Mouse (Mus musculus): Measurements from ENCODE around the gene Gng12.
"Not testable (repeated sequence)": the region's sequence is repeated elsewhere in the genome, so short reads cannot be mapped to it uniquely, and the experiment has no call there.

The Gng12 gene

DNA sequence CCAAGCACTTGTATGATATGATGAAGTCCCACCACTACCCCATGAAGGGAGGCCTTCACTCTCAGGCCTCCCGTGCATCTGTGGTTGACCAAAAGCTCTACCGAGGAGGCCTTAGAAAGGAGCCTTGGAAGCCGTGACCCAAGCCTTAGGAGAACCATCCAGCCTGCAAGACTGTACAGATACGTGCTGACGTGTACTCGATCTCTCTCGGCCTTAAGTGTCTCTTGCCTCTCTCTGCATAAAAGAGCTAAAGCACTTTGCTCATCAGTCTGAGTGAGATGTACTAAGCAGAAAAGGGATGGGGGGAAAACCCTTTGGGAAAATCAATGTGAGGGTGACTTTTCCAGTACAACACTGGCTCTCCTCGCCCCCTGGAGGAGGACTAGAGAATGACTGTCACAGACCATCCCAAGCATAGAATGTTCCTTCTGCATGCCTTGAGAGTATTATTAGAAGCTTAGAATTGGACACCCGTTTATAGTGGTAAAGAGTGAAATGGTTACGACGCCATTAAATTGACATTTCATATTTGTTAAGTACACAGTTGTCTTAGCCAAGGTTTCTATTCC lies 59.0 kb downstream of the Gng12 start:
- DNase-seq (ENCODE audit: low spot score in 2 of 2), result peak in 1 of 2 experiments; percentile 34

- no peak for DNase-seq (ENCODE audit: low spot score in 2 of 2)
Observed at GRCm38 (mm10) chr6:66958466-66959235, 62.5 kb downstream of the Gng12 start.

DNA sequence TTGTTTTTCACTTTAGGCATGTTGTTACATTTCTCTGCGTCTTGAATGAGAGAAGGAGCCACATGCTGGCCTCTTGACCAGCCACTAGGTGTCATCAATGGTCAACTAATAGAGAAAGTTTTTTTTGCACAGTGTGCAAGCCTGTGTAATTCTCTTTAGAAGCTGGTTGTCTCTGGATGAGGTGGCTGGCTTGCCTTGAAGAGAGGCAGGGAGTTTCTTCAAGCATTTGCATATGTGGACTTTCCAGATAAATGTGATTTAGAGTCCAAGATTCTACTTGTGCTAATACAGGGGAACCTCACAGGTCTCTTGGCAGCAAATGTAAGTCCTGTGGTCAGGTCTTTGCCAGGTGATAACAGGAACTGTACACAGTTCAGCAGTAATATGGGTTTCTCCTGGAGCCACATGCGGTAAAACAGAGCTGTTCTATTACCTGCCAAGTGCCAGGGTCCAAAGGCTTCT lies 66.4 kb downstream of the Gng12 start:
- peak; percentile 46 to 52 for DNase-seq (ENCODE audit: low spot score in 2 of 2)

- DNase-seq (ENCODE audit: low spot score in 2 of 2), result no peak
Observed at GRCm38 (mm10) chr6:66963068-66963467, 66.9 kb downstream of the Gng12 start.

DNA sequence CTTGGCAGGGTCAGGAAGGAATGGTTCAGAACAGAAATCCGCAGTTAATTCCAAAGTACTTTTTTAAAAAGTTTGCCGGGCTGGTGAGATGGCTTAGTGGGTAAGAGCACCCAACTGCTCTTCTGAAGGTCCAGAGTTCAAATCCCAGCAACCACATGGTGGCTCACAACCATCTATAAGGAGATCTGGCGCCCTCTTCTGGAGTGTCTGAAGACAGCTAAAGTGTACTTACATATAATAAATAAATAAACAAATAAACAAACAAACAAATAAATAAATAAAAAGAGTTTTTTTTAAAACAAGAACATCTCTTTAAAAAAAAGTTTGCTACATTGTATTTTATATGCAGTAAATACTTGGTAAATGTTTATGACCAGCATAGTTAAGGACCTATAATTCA lies 67.5 kb downstream of the Gng12 start:
- DNase-seq (ENCODE audit: low spot score in 2 of 2), result not testable (repeated sequence)

- peak in 1 of 2 experiments; percentile 28 for DNase-seq (ENCODE audit: low spot score in 2 of 2)
Observed at GRCm38 (mm10) chr6:66964222-66964621, 68.0 kb downstream of the Gng12 start.

- no peak for DNase-seq (ENCODE audit: low spot score in 2 of 2)
Observed at GRCm38 (mm10) chr6:66965203-66965602, 69.0 kb downstream of the Gng12 start.

- no peak for DNase-seq (ENCODE audit: low spot score in 2 of 2)
Observed at GRCm38 (mm10) chr6:66967788-66968187, 71.6 kb downstream of the Gng12 start.

DNA sequence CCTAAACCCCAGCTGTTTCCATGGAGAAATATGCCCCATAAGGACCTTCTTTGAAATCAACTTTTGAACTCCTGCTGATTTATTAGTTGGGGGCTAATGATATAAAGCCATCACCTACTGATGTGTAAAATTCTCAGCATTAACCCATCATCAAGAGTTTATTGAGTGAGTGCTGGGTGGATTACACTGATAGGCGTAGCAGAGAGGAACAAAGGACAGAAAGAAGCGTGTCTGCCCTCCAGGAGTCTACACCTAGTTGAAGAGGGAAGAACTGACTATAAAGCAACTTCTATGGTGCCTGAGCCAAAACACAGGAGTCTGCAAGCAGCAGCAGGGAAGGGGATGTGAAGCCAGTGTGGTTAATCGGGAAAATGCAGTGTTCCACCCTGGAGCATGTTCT lies 73.2 kb downstream of the Gng12 start:
- no peak for DNase-seq (ENCODE audit: low spot score in 2 of 2)

DNA sequence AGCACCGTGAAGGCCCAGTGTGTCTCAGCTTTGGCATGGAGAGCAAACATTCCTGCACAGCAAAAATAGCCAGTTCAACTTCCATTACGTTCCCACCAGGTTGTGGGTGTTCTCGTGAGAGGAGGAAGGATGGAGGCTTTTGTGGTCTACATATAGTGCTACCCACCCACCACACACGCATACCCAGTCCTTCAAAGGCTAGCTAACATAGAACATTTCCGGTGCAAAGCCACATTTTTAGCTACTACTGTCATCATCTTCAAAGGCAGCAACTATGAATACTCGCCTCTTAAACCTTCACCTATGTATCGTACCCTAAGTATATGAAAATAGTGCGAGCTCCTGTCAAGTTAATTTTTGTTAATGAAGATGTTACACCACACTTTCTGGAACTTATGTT lies 76.1 kb downstream of the Gng12 start:
- no peak for DNase-seq (ENCODE audit: low spot score in 2 of 2)

- no peak for DNase-seq (ENCODE audit: low spot score in 2 of 2)
Observed at GRCm38 (mm10) chr6:66973180-66973579, 77.0 kb downstream of the Gng12 start.

- no peak for DNase-seq (ENCODE audit: low spot score in 2 of 2)
Observed at GRCm38 (mm10) chr6:66975522-66975921, 79.3 kb downstream of the Gng12 start.

- DNase-seq (ENCODE audit: low spot score in 2 of 2), result no peak
Observed at GRCm38 (mm10) chr6:66979197-66979596, 83.0 kb downstream of the Gng12 start.

DNA sequence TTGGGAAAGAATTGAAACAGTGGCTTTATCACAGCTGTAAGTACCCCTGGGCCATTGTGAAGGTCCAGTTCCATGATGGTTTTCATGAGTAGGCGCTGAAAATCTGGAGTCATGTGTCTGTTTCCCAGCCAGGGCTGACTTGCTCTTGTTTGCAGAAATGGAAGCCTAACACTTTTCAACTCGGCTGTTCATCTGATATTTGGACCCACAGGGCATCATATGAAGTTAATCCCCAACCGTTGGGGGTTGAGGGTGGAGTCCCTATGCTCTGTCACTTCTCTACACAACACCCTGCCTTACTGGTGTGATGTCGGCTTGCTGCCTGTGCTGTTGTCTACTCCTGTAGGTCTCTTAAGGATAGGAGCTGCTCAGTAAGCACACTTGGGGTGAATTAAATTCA lies 83.8 kb downstream of the Gng12 start:
- no peak for DNase-seq (ENCODE audit: low spot score in 2 of 2)

DNA sequence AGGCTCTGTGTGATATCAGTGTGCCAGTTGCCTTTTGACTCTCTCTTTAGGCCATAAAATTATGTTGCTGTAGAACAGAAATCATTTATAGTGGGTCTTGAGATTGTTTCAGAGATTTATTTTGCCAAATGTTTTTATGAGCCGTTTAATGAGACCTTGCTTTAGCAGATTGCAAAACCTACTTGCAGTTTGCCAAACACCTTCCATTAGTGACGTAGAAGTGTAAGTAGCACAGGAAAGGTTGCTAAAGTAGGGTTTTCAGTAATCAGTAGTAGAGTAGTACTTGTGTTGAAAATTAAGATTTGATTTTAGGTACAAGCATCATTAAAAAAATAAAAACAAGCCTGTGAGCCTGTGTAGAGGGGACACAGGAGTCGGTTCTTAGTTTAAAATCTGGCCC lies 85.2 kb downstream of the Gng12 start:
- no peak for DNase-seq (ENCODE audit: low spot score in 2 of 2)

DNA sequence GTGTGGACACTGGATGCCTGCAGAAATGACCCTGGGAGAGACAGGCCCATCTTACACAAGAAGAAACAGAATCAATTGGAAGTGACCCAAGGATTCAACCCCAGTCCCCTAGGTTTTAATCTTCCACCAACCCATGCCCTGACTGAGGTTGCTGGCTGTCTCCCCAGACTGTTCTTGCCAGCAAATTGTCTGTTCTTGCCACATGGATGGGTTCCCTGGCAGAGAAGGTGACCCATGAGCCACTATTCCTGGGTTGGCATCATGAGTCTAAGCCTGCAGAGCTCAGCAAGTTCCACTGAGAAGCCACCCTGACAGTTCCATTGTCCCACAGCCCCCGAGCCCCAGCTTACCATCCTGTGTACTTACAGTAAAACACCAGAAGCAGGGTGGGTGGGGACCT lies 85.7 kb downstream of the Gng12 start:
- DNase-seq (ENCODE audit: low spot score in 2 of 2), result no peak

DNA sequence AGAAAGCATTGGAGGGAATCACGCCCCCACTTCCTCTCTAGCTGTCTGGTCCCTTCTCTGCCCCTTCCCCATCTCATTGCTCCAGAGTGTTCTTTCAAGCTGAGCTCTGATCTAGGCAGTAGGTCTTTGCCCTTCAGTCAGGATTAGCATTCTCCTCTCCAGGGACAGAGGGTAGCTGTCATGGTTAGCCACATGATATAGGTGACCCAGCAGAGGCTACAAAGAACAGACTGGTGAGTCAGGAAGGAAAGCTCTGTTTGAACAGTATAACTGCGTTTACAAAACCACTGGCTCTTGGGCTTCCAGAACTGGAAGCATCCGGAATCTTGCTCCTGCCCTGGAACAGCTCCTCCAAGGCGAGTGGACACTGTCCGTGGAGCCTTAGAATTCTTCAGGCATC lies 87.9 kb downstream of the Gng12 start:
- no peak for DNase-seq (ENCODE audit: low spot score in 2 of 2)

GRCm38 (mm10) chr6:66984672-66985071 lies 88.5 kb downstream of the Gng12 start:
- no peak for DNase-seq (ENCODE audit: low spot score in 2 of 2)

GRCm38 (mm10) chr6:66985500-66985899 lies 89.3 kb downstream of the Gng12 start:
- no peak for DNase-seq (ENCODE audit: low spot score in 2 of 2)

GRCm38 (mm10) chr6:66986063-66986462 lies 89.9 kb downstream of the Gng12 start:
- DNase-seq (ENCODE audit: low spot score in 2 of 2), result no peak

DNA sequence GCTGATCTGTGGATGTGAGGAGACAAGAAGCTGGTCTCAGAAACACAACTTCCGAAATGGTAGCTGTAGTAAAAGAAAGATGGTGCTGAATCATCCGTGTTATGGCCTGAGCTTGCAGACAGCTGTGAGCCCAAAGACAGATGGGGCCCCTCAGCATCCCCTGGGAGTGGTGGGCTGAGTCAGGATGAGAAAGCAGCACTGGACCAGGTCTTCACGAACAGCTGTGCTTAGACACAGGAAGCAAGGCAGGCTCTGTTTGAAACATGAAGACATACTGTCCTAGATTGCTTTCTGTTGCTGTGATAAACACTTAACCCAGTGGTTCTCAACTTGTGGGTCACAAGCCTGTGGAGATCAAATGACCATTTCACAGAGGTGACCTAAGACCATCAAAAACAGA lies 91.4 kb downstream of the Gng12 start:
- no peak for DNase-seq (ENCODE audit: low spot score in 2 of 2)

DNA sequence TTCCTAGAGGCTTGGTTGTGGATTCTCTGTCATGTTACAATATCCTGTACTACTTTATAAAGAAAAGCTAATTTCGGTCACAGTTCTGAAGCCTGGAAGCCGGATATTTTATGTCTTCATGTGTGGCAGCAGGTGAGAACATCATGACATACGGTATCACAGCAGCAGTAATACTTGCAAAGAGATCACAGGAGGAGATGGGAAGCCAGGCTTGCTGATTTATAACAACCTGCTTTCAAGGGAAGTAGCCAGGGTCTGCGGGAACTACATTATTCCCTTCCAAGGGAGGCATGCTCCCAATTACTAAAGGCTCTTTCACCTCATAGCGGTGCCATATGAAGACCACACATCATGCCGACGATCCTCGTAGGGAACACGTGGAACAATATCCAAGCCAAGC lies 92.2 kb downstream of the Gng12 start:
- no peak for DNase-seq (ENCODE audit: low spot score in 2 of 2)

- DNase-seq (ENCODE audit: low spot score in 2 of 2), result no peak
Observed at GRCm38 (mm10) chr6:66989037-66989436, 92.8 kb downstream of the Gng12 start.

DNA sequence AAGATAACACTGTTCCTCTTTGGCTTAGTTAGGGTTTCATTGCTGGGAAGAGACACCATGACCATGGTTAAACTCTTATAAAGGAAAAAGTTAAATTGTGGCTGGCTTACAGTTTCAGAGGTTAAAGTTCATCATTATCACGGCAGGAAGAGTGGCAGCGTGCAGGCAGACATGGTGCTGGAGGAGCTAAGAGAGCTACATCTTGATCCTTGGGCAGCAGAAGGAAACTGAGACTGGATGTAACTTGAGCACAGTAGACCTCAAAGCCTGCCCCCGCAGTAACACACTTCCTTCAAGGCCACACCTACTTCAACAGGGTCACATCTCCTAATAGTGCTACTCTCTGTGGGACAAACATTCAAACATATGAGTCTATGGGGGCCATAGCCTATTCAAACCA lies 93.3 kb downstream of the Gng12 start:
- DNase-seq (ENCODE audit: low spot score in 2 of 2), result no peak
